Mouse (Mus musculus) embryo, embryonic 11.5 days (tissue): Measurements from ENCODE around the gene Shank1.

Experiments
- DNase-seq: peaks from one replicate; pipeline ENCODE4 v3.0.0-alpha.2; 2012; ENCODE audit warnings: low read depth, low spot score

Gene Shank1

DNA sequence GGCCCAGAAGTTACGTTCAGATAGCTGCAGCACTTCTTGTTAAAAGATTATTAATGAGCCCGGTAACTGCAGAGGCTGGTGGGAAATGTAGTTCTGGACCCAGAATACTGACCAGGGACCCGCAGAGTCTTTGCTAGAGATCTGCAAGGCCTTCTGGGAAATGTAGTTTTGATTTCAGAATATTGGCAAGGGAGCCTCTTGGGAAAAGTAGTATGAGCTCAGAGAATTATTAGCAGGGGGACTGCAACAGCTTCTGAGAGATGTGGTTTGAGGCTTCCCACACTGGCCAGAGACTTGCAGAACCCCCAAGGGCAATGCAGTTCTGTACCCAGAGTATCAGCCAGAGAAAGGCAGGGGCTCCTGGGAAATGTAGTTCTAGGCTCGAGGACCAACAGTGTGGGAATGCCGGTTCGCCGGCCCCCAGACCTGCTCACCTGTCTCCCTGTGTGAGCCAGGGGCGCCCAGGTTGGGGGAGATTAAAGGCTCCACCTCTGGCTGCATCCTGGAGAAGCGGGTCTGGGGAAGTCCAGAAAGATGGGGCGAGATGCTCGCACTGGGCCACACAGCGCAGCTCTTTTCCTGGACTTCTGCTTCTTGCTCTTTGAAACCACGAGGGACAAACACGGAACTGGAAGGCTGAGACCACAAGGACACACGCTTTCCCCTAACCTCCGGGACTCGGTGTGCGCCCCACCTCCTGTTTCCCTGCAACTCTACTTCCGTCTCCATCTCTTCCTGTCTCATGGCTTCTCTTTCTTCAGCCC is 64.0 kb downstream of the Shank1 start:
- peak; percentile 72 for DNase-seq

DNA sequence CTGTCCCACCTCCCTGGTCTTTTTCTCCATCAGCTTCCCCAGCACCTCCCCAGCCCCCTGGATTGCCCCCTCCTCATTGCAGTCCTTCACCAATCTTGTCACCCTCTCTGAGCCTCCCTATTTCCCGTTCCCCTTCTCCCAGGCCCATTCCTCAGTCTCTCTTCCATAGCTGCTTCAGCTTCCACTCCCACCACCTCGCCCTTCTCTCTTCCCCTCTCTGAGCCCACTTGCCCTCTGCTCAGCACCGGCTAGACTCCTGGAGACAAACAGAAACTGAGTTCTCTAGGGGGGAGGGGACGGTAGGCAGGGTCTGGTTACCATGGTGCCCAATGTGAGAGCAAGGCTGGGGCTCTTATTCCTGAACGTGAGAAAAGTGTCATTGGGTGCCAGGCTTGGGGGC is 64.7 kb downstream of the Shank1 start:
- DNase-seq: no peak

- no peak for DNase-seq
These were observed 65.2 kb downstream of the Shank1 start for GRCm38 (mm10) chr7:44375207-44375606.

DNA sequence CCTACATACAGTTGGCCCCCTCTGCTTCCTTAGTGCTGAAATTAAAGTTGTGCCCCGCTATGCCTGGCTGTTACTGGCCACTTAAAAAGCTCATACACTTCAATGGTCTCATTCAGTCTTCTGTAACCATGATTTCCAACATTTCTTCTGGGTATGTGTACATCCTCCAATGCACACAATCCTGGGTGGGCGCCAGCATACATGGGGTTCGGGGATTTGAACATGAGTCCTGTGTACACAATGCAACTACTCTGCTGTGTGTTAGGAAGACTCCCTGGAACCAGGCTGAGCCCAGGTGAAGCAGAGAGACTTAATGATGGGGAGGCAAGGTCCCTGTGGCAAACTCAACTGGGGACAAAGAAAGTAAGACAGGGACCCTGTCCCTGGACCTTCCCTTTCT is 65.7 kb downstream of the Shank1 start:
- DNase-seq: no peak

- DNase-seq: no peak
These were observed 68.2 kb downstream of the Shank1 start for GRCm38 (mm10) chr7:44378290-44378689.

DNA sequence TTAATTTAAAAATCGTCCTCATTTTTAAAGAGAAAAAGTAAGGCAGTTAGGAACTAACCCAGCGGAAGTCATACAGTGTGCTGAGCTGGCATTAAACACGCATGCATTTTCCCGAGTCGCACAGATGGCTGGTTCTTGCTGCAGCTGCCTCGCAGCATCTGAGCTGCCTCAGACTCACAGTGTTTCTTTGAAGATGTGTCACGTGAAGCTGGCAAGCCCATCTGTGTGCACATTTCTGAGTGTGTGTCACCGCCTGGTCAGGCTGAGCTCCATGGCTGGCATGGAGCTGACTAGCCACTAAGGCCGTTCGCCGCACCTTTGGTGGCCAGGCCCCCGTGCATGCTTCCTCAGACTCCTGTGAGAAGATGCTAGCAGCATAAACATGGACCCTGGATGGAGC is 72.5 kb downstream of the Shank1 start:
- DNase-seq: no peak

DNA sequence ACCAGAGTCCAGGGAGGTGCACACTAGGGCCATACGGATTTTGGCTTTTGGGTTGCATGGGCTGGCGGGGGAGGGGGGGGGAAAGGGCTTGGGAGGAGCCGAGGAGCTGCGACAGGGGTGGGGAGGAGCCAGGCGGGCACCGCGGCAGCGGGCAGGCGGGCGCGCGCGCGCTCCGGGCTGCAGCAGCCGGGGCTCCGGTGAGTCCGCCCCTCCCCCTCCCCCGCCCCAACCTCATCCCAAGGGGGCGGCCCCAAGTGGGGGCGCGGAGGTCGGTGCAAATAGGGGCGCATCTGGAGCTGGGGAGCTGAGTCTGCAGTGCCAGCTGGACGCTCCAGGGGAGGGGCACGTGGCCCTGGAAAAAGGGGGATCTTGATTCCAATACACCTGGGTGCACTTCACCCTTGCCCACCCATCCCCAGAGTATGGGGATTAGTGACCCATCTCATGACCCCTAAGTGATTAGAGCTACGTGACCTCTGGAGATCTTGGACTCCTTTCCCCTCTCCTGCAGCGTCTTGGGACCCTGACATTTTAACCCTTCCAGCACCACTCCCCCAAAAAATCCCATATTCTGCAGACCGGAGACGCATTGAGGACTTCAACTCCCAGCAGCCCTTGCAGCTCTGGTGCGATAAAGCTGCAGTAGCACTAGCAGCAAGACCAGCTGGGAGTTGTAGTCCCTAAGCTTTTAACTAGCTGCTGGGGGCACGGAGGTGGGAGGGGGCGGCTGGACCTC is 74.1 kb downstream of the Shank1 start, which contains the start of gene Syt3:
Gene Syt3 (plus strand): TSS at position 123 of the 736 bp plus-strand sequence.
- DNase-seq: no peak

DNA sequence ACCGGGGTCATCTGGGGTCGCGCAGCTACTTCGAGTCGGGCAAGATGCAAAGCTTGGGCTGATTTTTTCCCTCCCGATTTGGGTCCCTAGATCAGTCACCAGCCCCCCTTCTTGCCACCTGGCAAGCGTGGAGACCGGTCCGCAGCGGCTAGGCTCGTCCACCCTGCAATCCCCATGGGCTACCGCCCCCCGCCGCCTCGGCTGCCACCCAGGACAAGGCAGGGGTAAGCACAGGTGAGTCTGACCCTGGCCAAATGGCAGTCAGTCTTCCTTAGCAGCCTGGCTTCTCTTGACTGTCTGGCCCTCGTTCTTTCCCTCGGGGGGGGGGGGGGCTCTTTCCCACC is 74.6 kb downstream of the Shank1 start:
- no peak for DNase-seq

GRCm38 (mm10) chr7:44385720-44386119 is 75.7 kb downstream of the Shank1 start, which contains the start of gene 1700008O03Rik:
Gene 1700008O03Rik (minus strand): TSS chr7:44385820.
- DNase-seq: no peak

GRCm38 (mm10) chr7:44391831-44392230 is 81.8 kb downstream of the Shank1 start:
- no peak for DNase-seq

DNA sequence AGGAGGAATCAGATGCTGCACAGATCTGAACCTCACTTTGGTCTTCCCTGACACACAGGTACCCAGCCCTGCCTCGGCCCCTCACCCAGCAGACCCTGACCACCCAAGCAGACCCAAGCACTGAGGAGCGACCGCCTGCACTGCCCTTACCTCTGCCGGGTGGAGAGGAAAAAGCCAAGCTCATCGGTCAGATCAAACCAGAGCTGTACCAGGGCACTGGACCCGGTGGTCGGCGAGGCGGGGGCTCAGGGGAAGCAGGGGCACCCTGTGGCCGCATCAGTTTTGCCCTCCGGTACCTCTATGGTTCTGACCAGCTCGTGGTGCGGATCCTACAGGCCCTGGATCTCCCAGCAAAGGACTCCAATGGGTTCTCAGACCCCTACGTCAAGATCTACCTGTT is 82.3 kb downstream of the Shank1 start:
- DNase-seq: no peak

GRCm38 (mm10) chr7:44393284-44393683 is 83.2 kb downstream of the Shank1 start:
- DNase-seq: no peak

GRCm38 (mm10) chr7:44398570-44398969 is 88.5 kb downstream of the Shank1 start:
- no peak for DNase-seq

GRCm38 (mm10) chr7:44401673-44402072 is 91.6 kb downstream of the Shank1 start:
- DNase-seq: no peak

GRCm38 (mm10) chr7:44405346-44406014 is 95.4 kb downstream of the Shank1 start:
- peak; percentile 100 for DNase-seq

- DNase-seq: no peak
These were observed 95.9 kb downstream of the Shank1 start for GRCm38 (mm10) chr7:44406015-44406355.
